Mouse (Mus musculus) erythroblast, embryonic 14.5 days (primary cell): ENCODE results near the gene Sema3e.

Experiments used
- GATA1 ChIP-seq: IDR thresholded peaks from 2 replicates; pipeline ENCODE4 v1.6.1; 2012; ENCODE audit warnings: low read length, inconsistent platforms, mixed read lengths
- TAL1 ChIP-seq: IDR thresholded peaks from 3 replicates; pipeline ENCODE4 v1.6.1; 2012; ENCODE audit warnings: low read length, inconsistent platforms, mixed read lengths

GRCm38 (mm10) chr5:14182156-14182555, 157.1 kb downstream of the Sema3e start:
- no peak for TF ChIP-seq GATA1
- TF ChIP-seq TAL1 = no peak
